Mouse (Mus musculus) MEL (cell line): Measurements from ENCODE around the gene Pigs.

Source experiments
- CTCF ChIP-seq, 3 experiments: IDR thresholded peaks in 2 of 3; conservative IDR thresholded peaks in 1 of 3; 2 replicates each; pipeline ENCODE4 v1.5.1; 2011 to 2012; ENCODE audit warnings: low read length in 3 of 3, low read depth in 2 of 3, mild to moderate bottlenecking in 2 of 3, improper control_type of control experiment in 1 of 3, inconsistent platforms in 1 of 3, mixed read lengths in 1 of 3, moderate library complexity in 1 of 3; ENCODE audit not compliant: control insufficient read depth in 1 of 3, insufficient read depth in 1 of 3, poor library complexity in 1 of 3, severe bottlenecking in 1 of 3
- E2F4 ChIP-seq: IDR thresholded peaks from 2 replicates; pipeline ENCODE4 v1.6.1; 2011; ENCODE audit warnings: low read depth, low read length, improper control_type of control experiment, borderline replicate concordance
- ETS1 ChIP-seq: IDR thresholded peaks from 2 replicates; pipeline ENCODE4 v1.6.1; 2012; ENCODE audit warnings: low read depth, mild to moderate bottlenecking, inconsistent platforms, low read length, improper control_type of control experiment, moderate library complexity
- GABPA ChIP-seq: IDR thresholded peaks from 2 replicates; pipeline ENCODE4 v1.6.1; 2012; ENCODE audit warnings: low read depth, mild to moderate bottlenecking, inconsistent platforms, low read length, improper control_type of control experiment, moderate library complexity
- HCFC1 ChIP-seq: IDR thresholded peaks from 2 replicates; pipeline ENCODE4 v1.6.1; 2012; ENCODE audit warnings: low read depth, mild to moderate bottlenecking, inconsistent platforms, low read length, improper control_type of control experiment, moderate library complexity
- MEF2A ChIP-seq: IDR thresholded peaks from 2 replicates; pipeline ENCODE4 v1.6.1; 2014; ENCODE audit warnings: low read depth, mild to moderate bottlenecking, inconsistent platforms, low read length, improper control_type of control experiment; ENCODE audit not compliant: poor library complexity, insufficient replicate concordance, severe bottlenecking; ENCODE audit errors: extremely low read depth
- NRF1 ChIP-seq: IDR thresholded peaks from 2 replicates; pipeline ENCODE4 v1.6.1; 2014; ENCODE audit warnings: low read depth, mild to moderate bottlenecking, inconsistent platforms, low read length, improper control_type of control experiment, moderate library complexity; ENCODE audit not compliant: poor library complexity, insufficient read depth, severe bottlenecking
- POLR2A ChIP-seq, 2 experiments: IDR thresholded peaks; 2 replicates each; pipeline ENCODE4 v1.6.1; 2011 to 2012; ENCODE audit warnings: low read length in 2 of 2, mild to moderate bottlenecking in 2 of 2, control low read depth in 1 of 2, improper control_type of control experiment in 1 of 2, low read depth in 1 of 2, moderate library complexity in 1 of 2; ENCODE audit not compliant: control insufficient read depth in 1 of 2, insufficient read depth in 1 of 2, poor library complexity in 1 of 2
- POLR2AphosphoS2 ChIP-seq: IDR thresholded peaks from 2 replicates; pipeline ENCODE4 v1.6.1; 2011; ENCODE audit warnings: low read length, improper control_type of control experiment
- TCF12 ChIP-seq: IDR thresholded peaks from 2 replicates; pipeline ENCODE4 v1.6.1; 2014; ENCODE audit warnings: low read depth, mild to moderate bottlenecking, inconsistent platforms, low read length, improper control_type of control experiment, moderate library complexity
- UBTF ChIP-seq: IDR thresholded peaks from 2 replicates; pipeline ENCODE4 v1.6.1; 2012; ENCODE audit warnings: low read depth, mild to moderate bottlenecking, inconsistent platforms, low read length, improper control_type of control experiment, moderate library complexity, borderline replicate concordance; ENCODE audit not compliant: insufficient read depth

GRCm38 (mm10) chr11:78294585-78294984 is 33.6 kb upstream of the Pigs start:
- TF ChIP-seq POLR2A (IDR thresholded peaks at IDR 0.05; ENCODE audit: control insufficient read depth in 1 of 2, insufficient read depth in 1 of 2, low read depth in 1 of 2, low read length in 2 of 2, poor library complexity in 1 of 2) (no peak), CTCF (IDR thresholded peaks at IDR 0.05 in 2 of 3, conservative IDR thresholded peaks at IDR 0.05 in 1 of 3; ENCODE audit: control insufficient read depth in 1 of 3, insufficient read depth in 1 of 3, low read depth in 2 of 3, low read length in 3 of 3, poor library complexity in 1 of 3, severe bottlenecking in 1 of 3) (no peak), NRF1 (no peak), TCF12 (no peak), UBTF (no peak), ETS1 (no peak), MEF2A (no peak), HCFC1 (no peak), POLR2AphosphoS2 (no peak), E2F4 (no peak), GABPA (no peak)
